Mouse (Mus musculus) hindbrain, embryonic 13.5 days (tissue): ENCODE measurements at regions not wholly inside any gene's neighbourhood (a gene's known extent, or its start where the extent isn't known, plus 50 kb on each side); places are given as distances from the start of the nearest gene placed in this dataset.

ENCODE experiments used
- ATAC-seq: fragments of 200-750 bp; cut with Nextera tagmentation; 2 replicates; pipeline ENCODE4 v1.8.0; 2017; ENCODE audit warnings: moderate TSS enrichment; ENCODE audit not compliant: low FRiP score
- H3K27ac ChIP-seq: fragments of 300-500 bp; sonication (generic); 2 replicates; pipeline ENCODE4 v1.5.1; 2015; ENCODE audit warnings: inconsistent platforms, mild to moderate bottlenecking, moderate library complexity
- H3K27me3 ChIP-seq: fragments of 300-500 bp; sonication (generic); 2 replicates; pipeline ENCODE4 v1.6.1; 2015; ENCODE audit warnings: mild to moderate bottlenecking, inconsistent platforms
- H3K36me3 ChIP-seq: fragments of 300-500 bp; sonication (generic); 2 replicates; pipeline ENCODE4 v1.6.1; 2015; ENCODE audit warnings: mild to moderate bottlenecking, inconsistent platforms
- H3K4me1 ChIP-seq: fragments of 300-500 bp; sonication (generic); replicated peaks from 2 replicates; pipeline ENCODE4 v1.6.1; 2015; ENCODE audit warnings: inconsistent platforms
- H3K4me2 ChIP-seq: fragments of 300-500 bp; sonication (generic); 2 replicates; pipeline ENCODE4 v1.6.1; 2015; ENCODE audit warnings: inconsistent platforms, mild to moderate bottlenecking, moderate library complexity
- H3K4me3 ChIP-seq: fragments of 300-500 bp; sonication (generic); 2 replicates; pipeline ENCODE4 v1.5.1; 2015; ENCODE audit warnings: mild to moderate bottlenecking, inconsistent platforms
- H3K9ac ChIP-seq: fragments of 300-500 bp; sonication (generic); 2 replicates; pipeline ENCODE4 v1.6.1; 2015; ENCODE audit warnings: mild to moderate bottlenecking, inconsistent platforms
- H3K9me3 ChIP-seq: fragments of 300-500 bp; sonication (generic); 2 replicates; pipeline ENCODE4 v1.6.1; 2016; ENCODE audit warnings: inconsistent platforms
- WGBS: fragments of 180-500 bp; shearing (Covaris S2); methylation state at CpG from one replicate; pipeline ENCODE4 v1.1.7; 2015; 5-methylcytosine and 5-hydroxymethylcytosine counted together

GRCm38 (mm10) chr16:90666271-90666986 is 60.8 kb downstream of the Mis18a start:
- no peaks in the 10 kb centered on the region for H3K36me3 ChIP-seq
- no peak overlapping the region for H3K4me2 ChIP-seq
- peaks cover 16% of the 10 kb centered on the region; the same call in 1 of the 2 replicates for H3K27me3 ChIP-seq
- no peak overlapping the region for H3K4me3 ChIP-seq
- H3K4me1 ChIP-seq = no peaks in the 10 kb centered on the region
- no peaks in the 10 kb centered on the region for H3K9me3 ChIP-seq
- WGBS = 93% methylated on average over 11 of the region's 11 CpGs
- H3K9ac ChIP-seq = no peak overlapping the region
- ATAC-seq = no peak
- no peak overlapping the region for H3K27ac ChIP-seq

GRCm38 (mm10) chr16:90664086-90664485 is 63.1 kb downstream of the Mis18a start:
- H3K4me3 ChIP-seq = no peak overlapping the region
- H3K9me3 ChIP-seq = no peaks in the 10 kb centered on the region
- peaks cover 23% of the 10 kb centered on the region; the same call in 1 of the 2 replicates for H3K27me3 ChIP-seq
- ATAC-seq = no peak
- H3K27ac ChIP-seq = no peak overlapping the region
- 82% methylated on average over 9 of the region's 9 CpGs for whole genome bisulfite sequencing
- H3K4me1 ChIP-seq = no peaks in the 10 kb centered on the region
- no peak overlapping the region for H3K4me2 ChIP-seq
- H3K9ac ChIP-seq = no peak overlapping the region
- no peaks in the 10 kb centered on the region for H3K36me3 ChIP-seq

- Histone ChIP-seq H3K4me3 (no peak overlapping the region), H3K4me2 (no peak overlapping the region), H3K9ac (no peak overlapping the region), H3K36me3 (no peaks in the 10 kb centered on the region), H3K27ac (no peak overlapping the region), H3K27me3 (0 out of 2 replicates have a peak, but pooled peaks cover 15% of the 10 kb centered on the region), H3K4me1 (peaks cover 10% of the 10 kb centered on the region), H3K9me3 (no peaks in the 10 kb centered on the region)
- WGBS = 93% methylated on average over 7 of the region's 7 CpGs
- no peak for ATAC-seq
Observed at GRCm38 (mm10) chr16:90658050-90658449, 69.2 kb downstream of the Mis18a start.

- Histone ChIP-seq H3K27me3 (peaks cover 8% of the 10 kb centered on the region; the same call in 1 of the 2 replicates), H3K36me3 (no peaks in the 10 kb centered on the region), H3K4me2 (no peak overlapping the region; the same call in 1 of the 2 replicates), H3K9ac (no peak overlapping the region), H3K27ac (peak overlapping the region; percentile 63), H3K4me3 (no peak overlapping the region), H3K9me3 (no peaks in the 10 kb centered on the region), H3K4me1 (peaks cover 10% of the 10 kb centered on the region)
- ATAC-seq = peak; percentile 55; the same call in 1 of the 2 replicates
- WGBS = 37% methylated on average over 9 of the region's 9 CpGs
Observed at GRCm38 (mm10) chr16:90657027-90657426, 70.2 kb downstream of the Mis18a start.

GRCm38 (mm10) chr16:90656571-90657011 is 70.6 kb downstream of the Mis18a start:
- WGBS = 7% methylated on average over 16 of the region's 16 CpGs
- Histone ChIP-seq H3K27ac (peak overlapping the region; percentile 63), H3K4me3 (no peak overlapping the region), H3K36me3 (no peaks in the 10 kb centered on the region), H3K27me3 (peaks cover 8% of the 10 kb centered on the region; the same call in 1 of the 2 replicates), H3K4me1 (peaks cover 10% of the 10 kb centered on the region), H3K4me2 (no peak overlapping the region; the same call in 1 of the 2 replicates), H3K9ac (peak overlapping the region; percentile 43; the same call in 1 of the 2 replicates), H3K9me3 (no peaks in the 10 kb centered on the region)
- ATAC-seq = peak; percentile 92

GRCm38 (mm10) chr16:90654853-90655252 is 72.4 kb downstream of the Mis18a start:
- Histone ChIP-seq H3K4me3 (no peak overlapping the region), H3K36me3 (no peaks in the 10 kb centered on the region), H3K27me3 (no peaks in the 10 kb centered on the region; the same call in 1 of the 2 replicates), H3K9ac (no peak overlapping the region), H3K4me1 (peaks cover 10% of the 10 kb centered on the region), H3K4me2 (no peak overlapping the region), H3K9me3 (no peaks in the 10 kb centered on the region), H3K27ac (no peak overlapping the region)
- ATAC-seq = no peak
- 97% methylated on average over 5 of the region's 5 CpGs for WGBS

GRCm38 (mm10) chr16:90652821-90653220 is 74.4 kb downstream of the Mis18a start:
- no peaks in the 10 kb centered on the region for H3K9me3 ChIP-seq
- no peak overlapping the region for H3K27ac ChIP-seq
- H3K36me3 ChIP-seq = no peaks in the 10 kb centered on the region
- no peak overlapping the region for H3K4me2 ChIP-seq
- no peak overlapping the region for H3K9ac ChIP-seq
- 70% methylated on average over 4 of the region's 4 CpGs for WGBS
- peaks cover 10% of the 10 kb centered on the region for H3K4me1 ChIP-seq
- no peak overlapping the region for H3K4me3 ChIP-seq
- peaks cover 9% of the 10 kb centered on the region; the same call in 1 of the 2 replicates for H3K27me3 ChIP-seq
- no peak for ATAC-seq

GRCm38 (mm10) chr16:90648161-90648560 is 79.0 kb downstream of the Mis18a start:
- H3K4me2 ChIP-seq = no peak overlapping the region
- no peak overlapping the region for H3K27ac ChIP-seq
- no peaks in the 10 kb centered on the region; the same call in 1 of the 2 replicates for H3K9me3 ChIP-seq
- no peaks in the 10 kb centered on the region for H3K4me1 ChIP-seq
- peaks cover 30% of the 10 kb centered on the region for H3K27me3 ChIP-seq
- ATAC-seq = no peak
- no peaks in the 10 kb centered on the region for H3K36me3 ChIP-seq
- WGBS = 23% methylated on average over 4 of the region's 4 CpGs
- H3K9ac ChIP-seq = no peak overlapping the region
- H3K4me3 ChIP-seq = no peak overlapping the region

- H3K9me3 ChIP-seq = no peaks in the 10 kb centered on the region; the same call in 1 of the 2 replicates
- H3K4me2 ChIP-seq = no peak overlapping the region
- H3K9ac ChIP-seq = no peak overlapping the region
- 91% methylated on average over 6 of the region's 6 CpGs for WGBS
- H3K27me3 ChIP-seq = peaks cover 25% of the 10 kb centered on the region
- no peak overlapping the region for H3K27ac ChIP-seq
- ATAC-seq = no peak
- no peaks in the 10 kb centered on the region for H3K36me3 ChIP-seq
- H3K4me1 ChIP-seq = no peaks in the 10 kb centered on the region
- H3K4me3 ChIP-seq = no peak overlapping the region
Observed at GRCm38 (mm10) chr16:90642671-90643070, 84.5 kb downstream of the Mis18a start.

- no peak overlapping the region for H3K4me3 ChIP-seq
- 35% methylated on average over 12 of the region's 12 CpGs for WGBS
- H3K36me3 ChIP-seq = no peaks in the 10 kb centered on the region
- H3K9me3 ChIP-seq = no peaks in the 10 kb centered on the region
- no peak overlapping the region for H3K9ac ChIP-seq
- H3K27me3 ChIP-seq = no peaks in the 10 kb centered on the region
- no peak overlapping the region for H3K4me2 ChIP-seq
- ATAC-seq = no peak
- H3K27ac ChIP-seq = no peak overlapping the region
- H3K4me1 ChIP-seq = peaks cover 3% of the 10 kb centered on the region
Observed at GRCm38 (mm10) chr16:90635216-90635615, 92.0 kb downstream of the Mis18a start.

GRCm38 (mm10) chr16:90629976-90630375 is 97.2 kb downstream of the Mis18a start:
- Histone ChIP-seq H3K9ac (no peak overlapping the region), H3K9me3 (no peaks in the 10 kb centered on the region), H3K4me1 (peaks cover 31% of the 10 kb centered on the region), H3K36me3 (no peaks in the 10 kb centered on the region), H3K4me3 (no peak overlapping the region), H3K27ac (no peak overlapping the region; the same call in 1 of the 2 replicates), H3K4me2 (no peak overlapping the region), H3K27me3 (peaks cover 2% of the 10 kb centered on the region; the same call in 1 of the 2 replicates)
- ATAC-seq = no peak
- 30% methylated on average over 6 of the region's 6 CpGs for WGBS

GRCm38 (mm10) chr16:90629121-90629930 is 97.9 kb downstream of the Mis18a start:
- ATAC-seq = peak; percentile 58; the same call in 1 of the 2 replicates
- Histone ChIP-seq H3K9me3 (no peaks in the 10 kb centered on the region), H3K4me1 (peaks cover 38% of the 10 kb centered on the region), H3K27ac (peak overlapping the region; percentile 13), H3K9ac (peak overlapping the region; percentile 20; the same call in 1 of the 2 replicates), H3K4me3 (no peak overlapping the region), H3K36me3 (no peaks in the 10 kb centered on the region), H3K4me2 (no peak overlapping the region), H3K27me3 (peaks cover 2% of the 10 kb centered on the region; the same call in 1 of the 2 replicates)
- WGBS = 37% methylated on average over 19 of the region's 19 CpGs
